Mouse (Mus musculus): Measurements from ENCODE around the gene Asphd1. TPM values are rescaled to one million over a fixed set of nuclear protein-coding genes. Genes with fewer than 3 reads are reported as not detected.

The Asphd1 gene
- polyA plus RNA-seq, 1 experiment from 2014 or later = 8.5 TPM

- H3K4me2 ChIP-seq (ENCODE audit: low read length) = peak overlapping the region; percentile 92
- peaks cover 15% of the 10 kb centered on the region for H3K4me1 ChIP-seq (replicated peaks; ENCODE audit: control insufficient read depth, insufficient read depth, low read length)
- ATAC-seq = no peak
- H3K27me3 ChIP-seq (replicated peaks; ENCODE audit: control insufficient read depth, insufficient read depth, low read length) = no peaks in the 10 kb centered on the region
- peak overlapping the region; percentile 95 for H3K9ac ChIP-seq (replicated peaks; ENCODE audit: low read depth, low read length)
- peaks cover 12% of the 10 kb centered on the region for H3K36me3 ChIP-seq (ENCODE audit: control insufficient read depth, insufficient read depth)
- no peaks in the 10 kb centered on the region for H3K9me3 ChIP-seq (ENCODE audit: control insufficient read depth, low read length)
- peak overlapping the region; percentile 78 for H3K4me3 ChIP-seq (replicated peaks; ENCODE audit: low read length)
- no peak overlapping the region for H3K27ac ChIP-seq (ENCODE audit: low read length)
- 31% methylated on average over 14 of the region's 14 CpGs for WGBS
These were observed 27.6 kb upstream of the Asphd1 start for GRCm38 (mm10) chr7:126976878-126977459.

DNA sequence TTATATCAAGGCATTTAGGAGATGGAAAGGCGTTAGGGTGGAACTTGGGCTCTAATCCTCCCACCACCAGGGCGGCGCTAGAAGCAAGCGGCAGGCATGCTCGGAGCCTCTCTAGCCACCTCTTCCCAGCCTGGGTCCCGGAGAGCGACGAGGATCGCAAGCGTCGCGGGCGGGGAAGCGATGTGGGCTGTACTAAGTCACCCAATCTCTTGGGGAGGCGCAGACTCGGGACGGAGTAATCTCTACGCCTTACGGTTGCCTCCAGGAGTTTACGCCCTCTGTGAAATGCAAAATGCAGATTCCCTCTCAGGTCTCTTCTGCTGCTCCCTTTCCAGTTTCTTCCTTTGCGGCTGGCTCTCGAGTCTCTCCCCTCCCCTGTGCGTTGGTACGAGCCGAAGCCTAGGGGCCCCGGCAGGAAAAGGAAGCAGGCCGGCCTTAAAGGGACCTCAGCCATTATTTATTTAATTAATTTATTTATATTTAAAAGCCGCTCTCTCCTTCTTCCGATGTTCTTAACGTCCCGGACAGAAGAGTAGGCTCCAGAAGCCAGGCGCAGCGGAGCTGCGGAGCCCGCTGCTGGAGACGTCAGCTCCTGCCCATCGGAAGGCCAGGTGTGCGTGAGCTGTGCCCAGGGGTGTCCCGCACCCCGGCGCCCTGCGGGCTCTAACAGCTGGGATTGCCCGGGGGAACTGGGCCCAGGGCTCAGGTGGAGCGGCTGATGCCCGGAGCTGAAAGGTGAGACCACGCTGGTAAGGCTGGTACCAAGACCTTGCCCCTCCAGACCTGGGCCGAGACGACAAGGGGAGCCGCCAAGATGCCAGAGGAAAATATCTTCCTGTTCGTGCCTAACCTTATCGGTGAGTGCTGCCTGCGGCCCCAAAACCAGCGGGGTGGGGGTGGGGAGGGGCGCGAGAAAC lies 26.8 kb upstream of the Asphd1 start, which contains the start of gene Cdiptos:
Gene Cdiptos (minus strand): TSS at position 149 of the 917 bp plus-strand sequence.
- Histone ChIP-seq H3K27ac (ENCODE audit: low read length) (peak within 1 kb of the TSS; percentile 99), H3K4me3 (replicated peaks; ENCODE audit: low read length) (peak within 1 kb of the TSS; percentile 78), H3K4me1 (replicated peaks; ENCODE audit: control insufficient read depth, insufficient read depth, low read length) (peaks cover 15% of the 10 kb centered on the region), H3K4me2 (ENCODE audit: low read length) (peak within 1 kb of the TSS; percentile 92), H3K36me3 (ENCODE audit: control insufficient read depth, insufficient read depth) (peaks cover 14% of the 10 kb centered on the region), H3K9me3 (ENCODE audit: control insufficient read depth, low read length) (no peaks in the 10 kb centered on the region), H3K27me3 (replicated peaks; ENCODE audit: control insufficient read depth, insufficient read depth, low read length) (no peaks in the 10 kb centered on the region), H3K9ac (replicated peaks; ENCODE audit: low read depth, low read length) (peak within 1 kb of the TSS; percentile 95)
- peak; percentile 98 for ATAC-seq
- 0% methylated on average over 55 of the region's 55 CpGs for whole genome bisulfite sequencing

GRCm38 (mm10) chr7:126975893-126975949 lies 26.3 kb upstream of the Asphd1 start, which contains the start of gene Cdipt:
TSS of gene Cdipt (plus strand) at chr7:126975914.
- 0% methylated on average over 1 of the region's 1 CpGs for WGBS
- Histone ChIP-seq H3K36me3 (ENCODE audit: control insufficient read depth, insufficient read depth) (peaks cover 18% of the 10 kb centered on the region), H3K27me3 (replicated peaks; ENCODE audit: control insufficient read depth, insufficient read depth, low read length) (no peaks in the 10 kb centered on the region), H3K9ac (replicated peaks; ENCODE audit: low read depth, low read length) (peak within 1 kb of the TSS; percentile 95), H3K27ac (ENCODE audit: low read length) (peak within 1 kb of the TSS; percentile 99), H3K9me3 (ENCODE audit: control insufficient read depth, low read length) (no peaks in the 10 kb centered on the region), H3K4me3 (replicated peaks; ENCODE audit: low read length) (peak within 1 kb of the TSS; percentile 78), H3K4me2 (ENCODE audit: low read length) (peak within 1 kb of the TSS; percentile 92), H3K4me1 (replicated peaks; ENCODE audit: control insufficient read depth, insufficient read depth, low read length) (peaks cover 15% of the 10 kb centered on the region)
- no peak for ATAC-seq

DNA sequence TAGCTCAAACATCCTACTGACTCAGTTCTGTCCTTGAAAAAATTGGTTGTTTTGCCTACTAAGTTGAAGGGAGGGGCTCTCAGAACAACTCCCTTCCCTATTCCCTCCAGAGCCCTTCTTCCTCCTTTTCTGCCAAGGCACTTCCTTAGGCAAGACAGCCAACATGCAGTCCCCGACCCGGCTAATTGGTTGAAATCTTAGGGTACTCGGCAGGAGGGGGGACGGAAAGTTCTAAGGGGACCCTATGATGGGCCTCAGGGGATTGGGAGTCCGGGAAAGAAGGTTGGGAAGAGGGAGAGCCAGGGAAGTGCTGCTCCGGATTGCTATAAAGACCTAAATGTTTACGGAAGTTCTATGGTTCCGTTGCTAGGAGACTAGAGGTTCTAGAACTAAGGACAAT lies 26.1 kb upstream of the Asphd1 start:
- Histone ChIP-seq H3K4me2 (ENCODE audit: low read length) (peak overlapping the region; percentile 49), H3K4me3 (replicated peaks; ENCODE audit: low read length) (peak overlapping the region; percentile 78), H3K27ac (ENCODE audit: low read length) (no peak overlapping the region; the same call in 1 of the 2 replicates), H3K9me3 (ENCODE audit: control insufficient read depth, low read length) (no peaks in the 10 kb centered on the region), H3K36me3 (ENCODE audit: control insufficient read depth, insufficient read depth) (peaks cover 19% of the 10 kb centered on the region), H3K9ac (replicated peaks; ENCODE audit: low read depth, low read length) (peak overlapping the region; percentile 11; the same call in 1 of the 2 replicates), H3K4me1 (replicated peaks; ENCODE audit: control insufficient read depth, insufficient read depth, low read length) (peaks cover 15% of the 10 kb centered on the region), H3K27me3 (replicated peaks; ENCODE audit: control insufficient read depth, insufficient read depth, low read length) (no peaks in the 10 kb centered on the region)
- ATAC-seq = no peak
- WGBS = 9% methylated on average over 8 of the region's 8 CpGs

GRCm38 (mm10) chr7:126967361-126967760 lies 18.0 kb upstream of the Asphd1 start:
- H3K27ac ChIP-seq (ENCODE audit: low read length) = no peak overlapping the region
- ATAC-seq = no peak
- no peak overlapping the region for H3K4me3 ChIP-seq (replicated peaks; ENCODE audit: low read length)
- H3K9ac ChIP-seq (replicated peaks; ENCODE audit: low read depth, low read length) = no peak overlapping the region
- 0 out of 2 replicates have a peak, but pooled peaks cover 1% of the 10 kb centered on the region for H3K27me3 ChIP-seq (replicated peaks; ENCODE audit: control insufficient read depth, insufficient read depth, low read length)
- no peaks in the 10 kb centered on the region for H3K4me1 ChIP-seq (replicated peaks; ENCODE audit: control insufficient read depth, insufficient read depth, low read length)
- 62% methylated on average over 6 of the region's 6 CpGs for WGBS
- H3K9me3 ChIP-seq (ENCODE audit: control insufficient read depth, low read length) = no peaks in the 10 kb centered on the region
- H3K4me2 ChIP-seq (ENCODE audit: low read length) = no peak overlapping the region
- peaks cover 16% of the 10 kb centered on the region for H3K36me3 ChIP-seq (ENCODE audit: control insufficient read depth, insufficient read depth)

GRCm38 (mm10) chr7:126965568-126965967 lies 16.2 kb upstream of the Asphd1 start:
- Histone ChIP-seq H3K27ac (ENCODE audit: low read length) (no peak overlapping the region), H3K27me3 (replicated peaks; ENCODE audit: control insufficient read depth, insufficient read depth, low read length) (0 out of 2 replicates have a peak, but pooled peaks cover 8% of the 10 kb centered on the region), H3K36me3 (ENCODE audit: control insufficient read depth, insufficient read depth) (peaks cover 12% of the 10 kb centered on the region), H3K4me3 (replicated peaks; ENCODE audit: low read length) (no peak overlapping the region), H3K9ac (replicated peaks; ENCODE audit: low read depth, low read length) (no peak overlapping the region), H3K4me2 (ENCODE audit: low read length) (no peak overlapping the region), H3K9me3 (ENCODE audit: control insufficient read depth, low read length) (no peaks in the 10 kb centered on the region), H3K4me1 (replicated peaks; ENCODE audit: control insufficient read depth, insufficient read depth, low read length) (no peaks in the 10 kb centered on the region)
- WGBS = 45% methylated on average over 3 of the region's 3 CpGs
- ATAC-seq = no peak

DNA sequence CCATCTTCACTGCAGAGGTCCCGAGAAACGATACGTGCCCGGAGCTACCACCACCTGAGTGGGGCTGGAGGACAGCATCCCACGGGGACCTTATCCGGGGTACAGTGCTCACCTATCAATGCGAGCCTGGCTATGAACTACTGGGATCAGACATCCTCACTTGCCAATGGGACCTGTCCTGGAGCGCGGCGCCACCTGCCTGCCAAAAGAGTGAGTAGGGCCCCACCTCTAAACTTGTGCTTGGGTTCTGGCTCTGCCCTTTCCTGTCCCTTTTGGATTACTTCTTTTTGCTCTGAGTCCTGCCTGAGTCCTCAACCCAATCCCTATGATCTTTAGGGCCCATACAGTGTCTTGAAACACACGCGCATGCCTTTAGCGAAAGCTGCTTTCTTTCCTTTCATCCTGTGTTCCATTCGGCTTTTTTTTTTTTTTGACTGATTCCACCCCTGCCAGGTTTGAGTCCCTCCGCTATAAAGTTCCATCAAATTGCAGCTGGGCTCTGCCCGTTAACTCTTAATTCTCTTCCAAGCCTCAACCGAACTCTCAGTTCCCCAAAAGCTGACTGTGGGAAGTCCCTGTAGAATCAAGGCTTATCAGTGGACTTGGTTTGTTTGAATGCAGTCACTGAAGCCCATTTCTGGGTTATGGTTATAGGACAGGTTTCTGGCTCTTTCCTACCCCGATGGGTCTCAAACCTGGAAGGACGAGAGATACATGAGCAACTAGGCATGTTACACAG lies 14.3 kb upstream of the Asphd1 start:
- H3K27ac ChIP-seq (ENCODE audit: low read length) = no peak overlapping the region
- no peaks in the 10 kb centered on the region for H3K9me3 ChIP-seq (ENCODE audit: control insufficient read depth, low read length)
- H3K4me1 ChIP-seq (replicated peaks; ENCODE audit: control insufficient read depth, insufficient read depth, low read length) = no peaks in the 10 kb centered on the region
- no peak for ATAC-seq
- no peak overlapping the region for H3K9ac ChIP-seq (replicated peaks; ENCODE audit: low read depth, low read length)
- no peak overlapping the region for H3K4me3 ChIP-seq (replicated peaks; ENCODE audit: low read length)
- no peak overlapping the region for H3K4me2 ChIP-seq (ENCODE audit: low read length)
- WGBS = 25% methylated on average over 19 of the region's 19 CpGs
- peaks cover 17% of the 10 kb centered on the region for H3K36me3 ChIP-seq (ENCODE audit: control insufficient read depth, insufficient read depth)
- H3K27me3 ChIP-seq (replicated peaks; ENCODE audit: control insufficient read depth, insufficient read depth, low read length) = 0 out of 2 replicates have a peak, but pooled peaks cover 8% of the 10 kb centered on the region

DNA sequence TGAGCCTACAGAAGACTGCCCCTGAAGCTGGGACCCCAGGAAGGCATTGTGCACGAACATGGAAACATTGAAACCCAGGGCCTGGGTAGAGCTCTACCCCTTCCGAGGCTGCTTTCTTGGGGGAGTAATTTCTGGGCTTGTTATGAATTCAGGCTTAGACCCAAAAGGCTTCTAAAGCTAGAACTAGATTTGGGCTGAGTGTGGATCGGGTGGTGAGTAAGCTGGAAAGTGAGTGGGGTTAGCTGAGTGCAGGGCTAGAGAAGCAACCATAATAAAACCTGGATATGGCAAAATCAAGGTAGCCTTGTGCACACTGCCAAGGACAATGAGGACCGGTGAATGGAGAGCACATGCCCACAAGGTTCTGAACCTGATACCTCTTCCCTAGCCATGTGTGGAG lies 12.6 kb upstream of the Asphd1 start:
- Histone ChIP-seq H3K36me3 (ENCODE audit: control insufficient read depth, insufficient read depth) (peaks cover 11% of the 10 kb centered on the region), H3K9ac (replicated peaks; ENCODE audit: low read depth, low read length) (no peak overlapping the region), H3K9me3 (ENCODE audit: control insufficient read depth, low read length) (no peaks in the 10 kb centered on the region), H3K27me3 (replicated peaks; ENCODE audit: control insufficient read depth, insufficient read depth, low read length) (0 out of 2 replicates have a peak, but pooled peaks cover 8% of the 10 kb centered on the region), H3K4me2 (ENCODE audit: low read length) (no peak overlapping the region), H3K4me3 (replicated peaks; ENCODE audit: low read length) (no peak overlapping the region), H3K27ac (ENCODE audit: low read length) (no peak overlapping the region), H3K4me1 (replicated peaks; ENCODE audit: control insufficient read depth, insufficient read depth, low read length) (no peaks in the 10 kb centered on the region)
- 90% methylated on average over 4 of the region's 4 CpGs for WGBS
- no peak for ATAC-seq

GRCm38 (mm10) chr7:126961095-126961494 lies 11.7 kb upstream of the Asphd1 start:
- 87% methylated on average over 5 of the region's 5 CpGs for WGBS
- ATAC-seq = no peak
- Histone ChIP-seq H3K27me3 (replicated peaks; ENCODE audit: control insufficient read depth, insufficient read depth, low read length) (0 out of 2 replicates have a peak, but pooled peaks cover 8% of the 10 kb centered on the region), H3K4me3 (replicated peaks; ENCODE audit: low read length) (no peak overlapping the region), H3K4me1 (replicated peaks; ENCODE audit: control insufficient read depth, insufficient read depth, low read length) (no peaks in the 10 kb centered on the region), H3K4me2 (ENCODE audit: low read length) (no peak overlapping the region), H3K9ac (replicated peaks; ENCODE audit: low read depth, low read length) (no peak overlapping the region), H3K27ac (ENCODE audit: low read length) (no peak overlapping the region), H3K36me3 (ENCODE audit: control insufficient read depth, insufficient read depth) (peaks cover 10% of the 10 kb centered on the region), H3K9me3 (ENCODE audit: control insufficient read depth, low read length) (no peaks in the 10 kb centered on the region)

All from forebrain, embryonic 16.5 days (tissue).